Mouse (Mus musculus) mouse trophoblast stem cell (cell line): ENCODE results near the gene Nfe2l2.

Experiments used
- in situ Hi-C, 2 experiments: fragments of 300-500 bp; cut with MseI, MboI; formaldehyde crosslinking; loops; 2 replicates in 1 of 2; 3 replicates in 1 of 2; pipeline ENCODE4 v1.15.1; 2025

Nfe2l2 gene

DNA sequence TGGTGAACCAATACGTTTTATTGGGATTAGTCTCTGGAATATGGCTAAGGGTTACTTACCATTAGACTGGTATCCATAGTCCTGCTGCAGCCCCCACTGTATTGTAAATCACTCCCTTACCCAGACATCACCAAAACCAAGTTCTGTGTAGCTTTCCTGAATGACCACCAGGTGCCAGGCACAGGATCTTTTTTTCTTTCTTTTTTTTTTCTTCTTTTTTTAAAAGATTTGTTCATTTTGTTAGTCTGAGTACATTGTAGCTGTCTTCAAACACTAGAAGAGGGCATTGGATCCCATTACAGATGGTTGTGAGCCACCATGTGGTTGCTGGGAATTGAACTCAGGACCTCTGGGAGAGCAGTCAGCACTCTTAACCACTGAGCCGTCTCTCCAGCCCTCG, 8.6 kb upstream of the Nfe2l2 start:
- in situ Hi-C loops = no loop called here

DNA sequence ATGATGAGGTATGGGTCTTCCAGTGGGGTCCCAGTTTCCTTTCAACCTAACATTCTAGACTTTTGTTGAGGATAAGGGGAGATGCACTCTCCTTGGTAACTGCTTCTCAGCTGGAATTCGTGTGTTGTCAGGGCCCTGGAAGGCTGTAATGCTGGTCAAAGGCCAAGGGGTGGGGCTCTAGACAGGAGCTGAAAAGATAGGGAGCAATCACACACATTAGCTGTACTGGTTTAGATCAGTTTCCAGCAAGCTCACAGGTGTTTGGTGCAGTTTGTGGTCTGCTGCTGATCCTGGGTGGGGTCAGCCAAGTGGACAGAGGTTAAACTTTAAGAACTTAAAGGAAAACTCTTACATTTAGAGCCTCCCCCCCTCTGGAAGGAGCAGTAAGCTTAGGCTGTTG, 3.0 kb upstream of the Nfe2l2 start:
- in situ Hi-C loops = no loop called here

GRCm38 (mm10) chr2:75706435-75706834, 2.0 kb upstream of the Nfe2l2 start:
- in situ Hi-C loops = no loop called here

- in situ Hi-C loops = no loop called here
Measured at GRCm38 (mm10) chr2:75705162-75705752, 816 bp upstream of the Nfe2l2 start.

DNA sequence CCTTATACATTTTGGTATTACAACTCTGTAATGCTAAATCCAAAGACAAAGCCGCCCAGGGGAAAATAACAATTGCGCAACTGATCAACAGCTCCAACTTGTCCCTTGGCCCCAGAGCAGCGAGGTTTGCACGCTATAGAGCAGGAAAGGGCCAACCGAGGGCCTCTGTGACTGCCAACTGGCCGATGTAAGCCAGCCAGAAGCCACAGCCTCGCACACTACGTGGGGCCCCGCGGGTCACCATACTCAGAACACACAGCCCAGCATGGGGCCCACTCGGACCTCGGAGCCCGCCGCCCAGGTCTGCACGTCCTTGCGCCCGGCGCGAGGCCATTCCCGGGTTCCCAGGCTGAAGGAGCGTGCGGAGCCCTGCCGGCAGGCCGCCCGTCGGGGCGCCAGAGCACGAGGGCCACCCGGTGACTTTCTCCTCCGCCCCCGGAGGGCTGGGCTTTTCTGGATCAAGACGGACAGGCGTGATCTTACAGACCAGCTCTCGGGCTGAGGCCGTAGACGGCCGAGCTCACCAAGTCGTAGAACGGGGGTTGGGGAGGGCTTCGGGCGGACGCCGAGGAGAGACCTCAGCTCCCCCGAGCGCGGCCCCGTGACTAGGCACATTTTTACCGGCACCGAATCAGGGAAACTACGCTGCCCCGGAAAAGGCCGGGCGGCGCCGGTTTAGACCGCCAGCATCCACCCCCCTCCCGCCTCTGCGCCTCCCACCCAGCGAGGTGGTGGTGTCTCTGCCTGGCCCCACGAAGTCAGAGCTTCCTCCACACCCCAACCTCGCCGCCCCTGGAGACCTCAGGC, 863 bp downstream of the Nfe2l2 start:
- in situ Hi-C loops = no loop called here

- in situ Hi-C loops = no loop called here
Measured at GRCm38 (mm10) chr2:75702588-75702976, 1.9 kb downstream of the Nfe2l2 start.

GRCm38 (mm10) chr2:75701822-75702587, 2.4 kb downstream of the Nfe2l2 start:
- in situ Hi-C loops = no loop called here

DNA sequence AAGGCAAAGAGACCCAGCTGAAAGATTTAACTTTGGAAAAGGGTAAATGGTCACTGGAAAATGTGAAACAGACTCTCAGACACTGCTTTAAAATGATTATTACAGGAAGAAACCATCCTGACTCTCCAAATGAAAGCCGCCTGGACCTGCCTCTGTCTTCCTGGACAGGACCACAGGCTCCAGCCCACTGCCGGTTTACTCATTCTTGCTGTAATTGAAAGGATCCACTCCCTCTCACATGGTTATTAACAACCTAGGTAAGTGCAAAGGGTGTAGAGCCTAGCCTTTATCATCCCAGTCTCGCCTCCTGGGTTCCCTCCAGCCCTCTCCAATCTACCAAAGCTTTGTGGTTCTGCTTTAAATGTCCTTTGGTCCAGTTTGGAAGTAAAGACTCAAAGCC, 3.2 kb downstream of the Nfe2l2 start:
- in situ Hi-C loops = no loop called here

DNA sequence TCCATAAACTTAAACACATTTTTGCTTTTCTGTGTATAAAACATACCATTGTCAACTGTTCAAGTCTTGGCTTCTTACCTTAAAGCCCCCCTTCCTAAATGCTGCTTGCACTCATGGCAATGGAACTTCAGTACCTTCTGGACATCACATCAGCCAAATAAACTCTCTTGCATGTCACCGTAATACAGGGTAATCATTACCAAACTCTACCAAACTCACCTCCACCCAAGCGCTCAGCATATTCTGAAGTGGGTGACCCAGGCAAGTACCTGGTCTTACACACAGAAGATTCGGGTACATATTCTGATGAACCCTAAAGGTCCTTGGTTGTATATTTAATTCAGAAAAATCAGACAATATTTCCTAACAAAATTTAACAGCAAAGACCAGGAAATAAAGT, 3.9 kb downstream of the Nfe2l2 start:
- in situ Hi-C loops = no loop called here

DNA sequence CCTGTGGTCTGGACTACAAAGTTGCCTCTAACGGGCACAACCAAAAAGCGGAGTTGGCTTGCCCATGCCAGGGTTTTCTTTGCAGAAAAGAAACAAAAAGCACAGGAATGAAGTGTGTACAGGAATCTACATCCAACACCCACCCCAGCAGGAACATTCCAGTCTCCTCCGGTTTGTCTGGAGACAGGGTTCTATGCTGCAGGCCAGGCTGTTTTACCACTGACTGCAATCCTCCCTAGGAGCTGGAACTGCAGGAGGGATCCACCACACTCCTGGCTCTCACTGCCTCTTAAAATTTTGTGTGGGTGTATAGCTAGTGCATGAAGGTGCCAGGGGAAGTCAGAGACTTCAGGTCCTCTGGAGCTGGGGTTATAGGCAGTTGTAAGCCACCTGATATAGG, 5.6 kb downstream of the Nfe2l2 start:
- in situ Hi-C loops = loop anchor here in 1 of 2 experiments (5.0 kb wide), 1 partner anchor 83 kb away; no protein-coding TSS in a partner anchor

DNA sequence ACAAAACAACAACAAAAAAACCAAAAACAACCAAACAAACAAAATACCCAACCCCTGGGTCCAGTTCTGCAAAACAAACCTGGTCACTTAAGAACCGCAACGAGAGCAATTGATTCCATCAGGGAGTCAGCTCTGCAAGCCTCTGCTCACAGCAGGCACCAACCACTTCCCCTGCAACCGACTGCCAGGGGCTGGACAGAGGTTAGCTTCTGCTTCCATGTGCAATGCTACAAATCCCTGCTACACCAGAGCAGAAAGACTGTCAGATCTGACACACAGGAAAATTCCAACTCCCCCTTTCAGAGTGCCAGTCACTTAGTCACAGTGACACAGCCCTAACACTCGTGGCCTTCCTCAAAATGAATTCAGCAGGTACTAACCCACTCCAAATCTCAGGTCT, 6.4 kb downstream of the Nfe2l2 start:
- in situ Hi-C loops = loop anchor here in 1 of 2 experiments (5.0 kb wide), 1 partner anchor 84 kb away; no protein-coding TSS in a partner anchor

GRCm38 (mm10) chr2:75697222-75697621, 7.2 kb downstream of the Nfe2l2 start:
- in situ Hi-C loops = loop anchor here in 1 of 2 experiments (5.0 kb wide), 1 partner anchor 85 kb away; no protein-coding TSS in a partner anchor

DNA sequence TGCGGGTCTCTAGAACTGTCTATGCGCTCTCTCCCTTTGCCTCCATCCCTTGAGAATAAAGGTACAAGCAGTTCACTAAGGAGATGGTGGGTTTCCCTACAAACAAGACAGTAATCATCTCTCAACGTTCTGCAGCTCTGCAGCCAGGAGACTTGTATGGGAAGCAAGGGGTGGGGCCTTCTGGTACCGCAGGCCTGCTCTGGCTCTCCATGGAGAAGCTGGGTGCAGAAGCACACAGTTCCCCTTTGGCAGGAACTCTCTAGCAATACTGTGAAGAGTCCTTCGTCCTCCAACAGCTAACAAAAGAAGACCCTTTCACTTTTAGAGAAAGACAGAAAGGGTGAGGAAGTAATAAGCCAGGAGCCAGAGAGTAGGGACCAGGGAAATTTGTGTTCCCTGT, 8.1 kb downstream of the Nfe2l2 start:
- in situ Hi-C loops = loop anchor here in 1 of 2 experiments (5.0 kb wide), 1 partner anchor 86 kb away; no protein-coding TSS in a partner anchor

GRCm38 (mm10) chr2:75695676-75696350, 8.6 kb downstream of the Nfe2l2 start:
- in situ Hi-C loops = loop anchor here in 1 of 2 experiments (5.0 kb wide), 1 partner anchor 86 kb away; no protein-coding TSS in a partner anchor

- in situ Hi-C loops = loop anchor here (5.0 kb wide), 1 partner anchor 87 kb away; no protein-coding TSS in a partner anchor
Measured at GRCm38 (mm10) chr2:75694926-75695325, 9.5 kb downstream of the Nfe2l2 start.

GRCm38 (mm10) chr2:75692369-75692768, 12.1 kb downstream of the Nfe2l2 start:
- in situ Hi-C loops = loop anchor here in 1 of 2 experiments (5.0 kb wide), 1 partner anchor 90 kb away; no protein-coding TSS in a partner anchor

GRCm38 (mm10) chr2:75691316-75691715, 13.1 kb downstream of the Nfe2l2 start:
- in situ Hi-C loops = loop anchor here in 1 of 2 experiments (5.0 kb wide), 1 partner anchor 91 kb away; no protein-coding TSS in a partner anchor

- in situ Hi-C loops = loop anchor here in 1 of 2 experiments (5.0 kb wide), 1 partner anchor 92 kb away; no protein-coding TSS in a partner anchor
Measured at GRCm38 (mm10) chr2:75690656-75691055, 13.8 kb downstream of the Nfe2l2 start.

DNA sequence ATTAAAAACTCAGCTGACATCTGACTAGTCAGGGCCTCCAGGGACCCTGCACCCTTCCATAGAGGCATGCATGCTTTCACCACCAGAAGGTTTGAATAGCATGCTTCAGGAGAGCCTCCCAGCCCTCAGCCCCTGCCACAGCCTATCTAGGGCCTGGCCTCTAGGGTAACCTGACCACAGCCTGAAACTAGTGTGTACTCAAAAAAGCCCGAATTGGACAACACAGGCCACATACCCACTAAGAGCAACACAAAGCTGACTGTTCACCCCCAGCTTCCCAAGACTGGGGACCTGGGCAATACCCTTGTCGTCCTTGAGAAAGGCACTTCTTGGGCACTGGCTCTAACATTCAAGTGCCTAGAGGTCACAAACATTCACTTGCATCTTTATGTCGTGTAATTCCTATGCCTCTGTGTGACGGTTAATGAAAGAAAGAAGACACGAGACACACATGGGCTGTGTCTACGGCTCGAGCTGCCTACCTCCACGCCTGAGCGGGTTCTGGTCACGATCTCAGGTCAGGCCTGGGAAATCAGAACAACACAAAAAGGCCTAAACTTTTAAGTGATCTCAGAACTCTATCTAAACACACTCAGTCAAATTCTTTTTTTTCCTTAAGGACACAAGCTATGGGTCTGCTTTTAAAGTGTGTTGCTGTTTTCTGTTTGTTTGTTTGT, 14.8 kb downstream of the Nfe2l2 start:
- in situ Hi-C loops = loop anchor here in 1 of 2 experiments (5.0 kb wide), 1 partner anchor 93 kb away; no protein-coding TSS in a partner anchor

GRCm38 (mm10) chr2:75688901-75689300, 15.5 kb downstream of the Nfe2l2 start:
- in situ Hi-C loops = no loop called here
